Mouse (Mus musculus) midbrain, postnatal 0 days (tissue): Measurements from ENCODE around the gene Nos3. TPM values are rescaled to one million over a fixed set of nuclear protein-coding genes. Genes with fewer than 3 reads are reported as not detected.
A peak's percentile ranks its signal among the peaks of the same experiment; 100 is the strongest.

Source experiments
- ATAC-seq: fragments of 200-750 bp; cut with Nextera tagmentation; 2 replicates; pipeline ENCODE4 v1.8.0; 2017; ENCODE audit warnings: moderate number of reproducible peaks, mild to moderate bottlenecking, moderate TSS enrichment, moderate library complexity; ENCODE audit not compliant: low FRiP score
- DNase-seq: peaks from one replicate; pipeline ENCODE4 v3.0.0-alpha.2; 2015; ENCODE audit warnings: low spot score
- H3K27ac ChIP-seq: fragments of 300-500 bp; sonication (generic); 2 replicates; pipeline ENCODE4 v1.5.1; 2014; ENCODE audit warnings: low read depth, mild to moderate bottlenecking, low read length, mixed read lengths
- H3K27me3 ChIP-seq: fragments of 300-500 bp; sonication (generic); 2 replicates; pipeline ENCODE4 v1.6.1; 2014; ENCODE audit warnings: low read length, control low read depth, mixed read lengths; ENCODE audit not compliant: insufficient read depth
- H3K36me3 ChIP-seq: fragments of 300-500 bp; sonication (generic); 2 replicates; pipeline ENCODE4 v1.6.1; 2014; ENCODE audit warnings: low read length, control low read depth, mixed read lengths; ENCODE audit not compliant: insufficient read depth
- H3K4me1 ChIP-seq: fragments of 300-500 bp; sonication (generic); 2 replicates; pipeline ENCODE4 v1.6.1; 2014; ENCODE audit warnings: mild to moderate bottlenecking, control low read depth, antibody characterized with exemption, low read length, mixed read lengths; ENCODE audit not compliant: insufficient read depth
- H3K4me2 ChIP-seq: fragments of 300-500 bp; sonication (generic); 2 replicates; pipeline ENCODE4 v1.6.1; 2014; ENCODE audit warnings: low read depth, mild to moderate bottlenecking, low read length, mixed read lengths; ENCODE audit not compliant: poor library complexity, severe bottlenecking
- H3K4me3 ChIP-seq: fragments of 300-500 bp; sonication (generic); 2 replicates; pipeline ENCODE4 v1.5.1; 2014; ENCODE audit warnings: low read depth, mild to moderate bottlenecking, low read length, moderate library complexity
- H3K9ac ChIP-seq: fragments of 300-500 bp; sonication (generic); replicated peaks from 2 replicates; pipeline ENCODE4 v1.6.1; 2014; ENCODE audit warnings: mild to moderate bottlenecking, low read length, moderate library complexity, mixed read lengths; ENCODE audit not compliant: poor library complexity, severe bottlenecking
- H3K9me3 ChIP-seq: fragments of 300-500 bp; sonication (generic); 2 replicates; pipeline ENCODE4 v1.6.1; 2016; ENCODE audit warnings: low read length, control low read depth
- CTCF ChIP-seq: IDR thresholded peaks from 2 replicates; pipeline ENCODE4 v1.5.1; 2016; ENCODE audit warnings: antibody characterized with exemption, mild to moderate bottlenecking
- WGBS: fragments of 180-500 bp; shearing (Covaris S2); extraction: QIAGEN DNeasy Blood & Tissue Kit; methylation state at CpG from one replicate; pipeline ENCODE4 v1.1.7; 2014; 5-methylcytosine and 5-hydroxymethylcytosine counted together
- polyA plus RNA-seq: library from polyadenylated mRNA; unstranded; fragments of >200 nt; fragmentation: Nextera tagmentation; extraction: Ambion mirVana; gene quantifications from 2 replicates; pipeline ENCODE4 v1.2.1, GENCODE M21; 2015
- total RNA-seq: library from RNA; depleted of rRNA; stranded (reverse); fragments of >200 nt; gene quantifications from 2 replicates; pipeline ENCODE4 v1.2.3, GENCODE M21; 2014

Nos3 gene
- total and polyA plus RNA-seq, 2 experiments from 2014 or later = 7.0 to 14.2 TPM

DNA sequence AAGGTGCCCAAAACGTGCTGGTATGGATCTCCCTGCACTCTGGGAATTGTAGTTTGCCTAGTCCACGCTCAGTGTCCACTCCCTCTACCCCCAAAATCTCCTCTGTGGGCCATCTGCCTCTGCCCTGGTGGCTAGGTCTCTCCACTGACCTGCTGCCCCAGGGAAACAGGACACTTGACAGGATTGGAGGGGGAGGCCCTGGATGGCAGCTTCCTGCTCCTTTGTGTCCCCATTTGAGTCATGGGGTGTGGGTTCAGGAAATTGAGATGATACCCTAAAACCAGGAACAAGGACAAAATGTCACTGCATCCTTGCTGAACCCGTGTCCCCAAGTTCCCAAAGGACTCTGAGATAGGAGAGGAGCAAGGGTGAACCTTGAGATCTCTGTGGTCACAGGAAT, 549 bp upstream of the Nos3 start:
- H3K9ac ChIP-seq = no peak overlapping the region
- no peak for TF ChIP-seq CTCF
- 64% methylated on average over 3 of the region's 3 CpGs for WGBS
- H3K4me1 ChIP-seq = no peaks in the 10 kb centered on the region
- no peaks in the 10 kb centered on the region for H3K36me3 ChIP-seq
- DNase-seq (no peak), ATAC-seq (no peak)
- no peak overlapping the region for H3K4me2 ChIP-seq
- no peaks in the 10 kb centered on the region for H3K9me3 ChIP-seq
- no peak overlapping the region for H3K27ac ChIP-seq
- H3K4me3 ChIP-seq = no peak overlapping the region
- no peaks in the 10 kb centered on the region for H3K27me3 ChIP-seq

DNA sequence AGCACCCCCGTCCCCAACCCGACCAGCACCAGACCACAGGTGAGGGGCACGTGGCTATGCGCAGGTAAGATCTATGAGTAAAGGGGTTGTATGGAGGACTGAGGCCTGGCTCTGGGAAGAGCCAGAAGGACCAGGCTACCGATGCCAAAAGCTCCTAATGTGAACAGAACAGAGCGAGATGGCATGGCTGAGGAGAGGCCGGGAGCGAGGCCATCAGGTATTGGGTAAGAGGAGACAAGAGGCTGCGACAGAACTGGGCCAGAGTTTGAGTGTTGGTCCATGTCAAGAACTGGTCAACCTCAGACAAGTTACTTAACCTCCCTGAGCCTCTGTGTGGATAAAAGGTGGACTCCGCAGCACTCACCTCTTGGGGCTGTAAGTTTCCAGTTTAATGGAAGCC, 353 bp downstream of the Nos3 start:
- no peak overlapping the region for H3K4me2 ChIP-seq
- no peaks in the 10 kb centered on the region for H3K27me3 ChIP-seq
- no peaks in the 10 kb centered on the region for H3K36me3 ChIP-seq
- H3K9ac ChIP-seq = no peak overlapping the region
- no peak for TF ChIP-seq CTCF
- no peak overlapping the region for H3K27ac ChIP-seq
- H3K4me3 ChIP-seq = peak overlapping the region; percentile 8; the same call in 1 of the 2 replicates
- 80% methylated on average over 10 of the region's 10 CpGs for WGBS
- H3K4me1 ChIP-seq = no peaks in the 10 kb centered on the region
- ATAC-seq (no peak), DNase-seq (no peak)
- H3K9me3 ChIP-seq = no peaks in the 10 kb centered on the region

DNA sequence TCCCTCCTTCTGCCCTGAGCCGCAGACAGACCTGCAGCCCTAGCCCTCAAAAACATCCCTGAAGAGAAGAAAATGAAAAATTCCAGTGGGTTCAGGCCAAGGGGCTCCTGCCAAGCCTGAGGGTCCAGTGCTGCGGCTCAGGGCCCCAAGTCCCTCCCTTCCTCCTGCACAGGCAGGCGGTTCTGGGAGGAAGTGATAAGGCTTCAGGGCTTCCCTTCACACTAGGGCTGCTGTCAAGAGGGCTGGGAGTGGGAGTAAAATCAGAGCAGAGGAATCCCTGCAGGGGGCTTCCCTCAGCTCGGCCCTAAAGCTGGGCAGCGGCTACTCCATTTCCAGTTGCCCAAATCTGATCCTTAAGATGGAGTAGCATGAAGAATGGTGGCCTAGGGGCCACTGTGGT, 918 bp downstream of the Nos3 start:
- no peaks in the 10 kb centered on the region for H3K27me3 ChIP-seq
- ATAC-seq = no peak
- H3K4me3 ChIP-seq = peak overlapping the region; percentile 8; the same call in 1 of the 2 replicates
- TF ChIP-seq CTCF = no peak
- no peaks in the 10 kb centered on the region for H3K36me3 ChIP-seq
- DNase-seq = no peak
- no peak overlapping the region for H3K9ac ChIP-seq
- no peak overlapping the region for H3K27ac ChIP-seq
- H3K4me2 ChIP-seq = no peak overlapping the region
- WGBS = 41% methylated on average over 5 of the region's 5 CpGs
- no peaks in the 10 kb centered on the region for H3K9me3 ChIP-seq
- no peaks in the 10 kb centered on the region for H3K4me1 ChIP-seq

DNA sequence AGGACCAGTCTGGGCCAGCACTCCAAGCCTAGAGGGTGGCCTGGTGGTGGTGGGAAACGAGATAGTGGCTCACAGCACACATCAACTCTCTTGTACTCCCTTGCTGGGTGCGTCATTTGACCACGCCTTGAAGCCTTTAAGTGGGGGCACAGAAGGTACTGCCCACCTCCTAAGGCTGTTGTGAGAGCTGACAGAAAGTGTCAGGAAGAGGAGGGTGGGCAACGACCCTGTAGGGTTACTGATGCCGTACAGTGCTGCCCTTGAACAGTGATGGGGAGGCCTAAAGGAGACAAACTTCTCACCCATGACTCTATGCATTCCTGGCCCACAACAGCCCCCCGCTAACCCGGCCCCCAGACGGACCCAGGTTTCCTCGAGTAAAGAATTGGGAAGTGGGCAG, 1.8 kb downstream of the Nos3 start:
- Histone ChIP-seq H3K9ac (no peak overlapping the region), H3K27ac (no peak overlapping the region), H3K27me3 (no peaks in the 10 kb centered on the region), H3K4me1 (no peaks in the 10 kb centered on the region), H3K4me2 (no peak overlapping the region), H3K4me3 (no peak overlapping the region), H3K36me3 (no peaks in the 10 kb centered on the region), H3K9me3 (no peaks in the 10 kb centered on the region)
- ATAC-seq (no peak), DNase-seq (no peak)
- no peak for TF ChIP-seq CTCF
- WGBS = 87% methylated on average over 9 of the region's 9 CpGs

DNA sequence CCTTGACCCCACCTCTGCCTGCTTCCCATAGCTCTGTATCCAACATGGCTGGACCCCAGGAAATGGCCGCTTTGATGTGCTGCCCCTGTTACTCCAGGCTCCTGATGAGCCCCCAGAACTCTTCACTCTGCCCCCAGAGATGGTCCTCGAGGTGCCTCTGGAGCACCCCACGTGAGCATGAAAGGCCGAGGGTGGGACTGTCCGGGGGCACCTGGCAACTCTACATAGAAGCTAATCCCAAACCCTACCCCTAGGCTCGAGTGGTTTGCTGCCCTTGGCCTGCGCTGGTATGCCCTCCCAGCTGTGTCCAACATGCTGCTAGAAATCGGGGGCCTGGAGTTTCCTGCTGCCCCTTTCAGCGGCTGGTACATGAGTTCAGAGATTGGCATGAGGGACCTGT, 5.2 kb downstream of the Nos3 start:
- Histone ChIP-seq H3K4me1 (no peaks in the 10 kb centered on the region), H3K4me2 (no peak overlapping the region), H3K36me3 (no peaks in the 10 kb centered on the region), H3K9me3 (no peaks in the 10 kb centered on the region), H3K4me3 (no peak overlapping the region), H3K27ac (no peak overlapping the region), H3K9ac (no peak overlapping the region), H3K27me3 (no peaks in the 10 kb centered on the region)
- 77% methylated on average over 9 of the region's 9 CpGs for WGBS
- TF ChIP-seq CTCF = no peak
- DNase-seq (no peak), ATAC-seq (no peak)

DNA sequence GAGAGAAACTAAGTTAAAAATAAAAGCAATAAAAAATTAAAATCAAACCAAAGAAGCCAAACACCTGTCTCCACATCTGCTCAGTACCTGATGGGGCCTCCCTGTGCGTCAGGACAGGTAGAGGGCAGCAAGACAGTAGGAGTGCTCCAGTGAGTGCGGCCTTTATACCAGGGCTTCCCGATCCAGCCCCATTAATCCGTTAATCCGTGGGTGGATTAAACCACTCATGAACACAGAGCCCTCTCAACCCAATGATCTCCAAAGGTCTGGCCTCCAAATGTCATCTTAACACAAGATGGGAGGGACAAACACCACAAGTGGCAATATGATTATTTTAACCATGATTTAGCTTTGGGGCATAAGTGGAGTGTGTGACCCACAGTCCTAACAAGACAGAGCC, 9.2 kb downstream of the Nos3 start:
- Histone ChIP-seq H3K9me3 (no peaks in the 10 kb centered on the region), H3K36me3 (0 out of 2 replicates have a peak, but pooled peaks cover 2% of the 10 kb centered on the region), H3K4me1 (no peaks in the 10 kb centered on the region), H3K4me2 (no peak overlapping the region), H3K27me3 (no peaks in the 10 kb centered on the region), H3K9ac (no peak overlapping the region), H3K27ac (no peak overlapping the region), H3K4me3 (no peak overlapping the region)
- no peak for TF ChIP-seq CTCF
- WGBS = 52% methylated on average over 5 of the region's 5 CpGs
- no peak for ATAC-seq
- DNase-seq = no peak
